Mouse (Mus musculus) inflammation-experienced regulatory T-cells, adult 16 weeks (primary cell): ENCODE data around the gene Arl4c. TPM values are rescaled to one million over a fixed set of nuclear protein-coding genes. Genes with fewer than 3 reads are reported as not detected.

Experiments
- polyA plus RNA-seq: library from polyadenylated mRNA; unstranded; fragments of 100-300 nt; shearing (Covaris generic); gene quantifications from one replicate; pipeline ENCODE4 v1.2.1, GENCODE M21; 2017

The Arl4c gene
- 6.7 TPM for polyA plus RNA-seq

DNA sequence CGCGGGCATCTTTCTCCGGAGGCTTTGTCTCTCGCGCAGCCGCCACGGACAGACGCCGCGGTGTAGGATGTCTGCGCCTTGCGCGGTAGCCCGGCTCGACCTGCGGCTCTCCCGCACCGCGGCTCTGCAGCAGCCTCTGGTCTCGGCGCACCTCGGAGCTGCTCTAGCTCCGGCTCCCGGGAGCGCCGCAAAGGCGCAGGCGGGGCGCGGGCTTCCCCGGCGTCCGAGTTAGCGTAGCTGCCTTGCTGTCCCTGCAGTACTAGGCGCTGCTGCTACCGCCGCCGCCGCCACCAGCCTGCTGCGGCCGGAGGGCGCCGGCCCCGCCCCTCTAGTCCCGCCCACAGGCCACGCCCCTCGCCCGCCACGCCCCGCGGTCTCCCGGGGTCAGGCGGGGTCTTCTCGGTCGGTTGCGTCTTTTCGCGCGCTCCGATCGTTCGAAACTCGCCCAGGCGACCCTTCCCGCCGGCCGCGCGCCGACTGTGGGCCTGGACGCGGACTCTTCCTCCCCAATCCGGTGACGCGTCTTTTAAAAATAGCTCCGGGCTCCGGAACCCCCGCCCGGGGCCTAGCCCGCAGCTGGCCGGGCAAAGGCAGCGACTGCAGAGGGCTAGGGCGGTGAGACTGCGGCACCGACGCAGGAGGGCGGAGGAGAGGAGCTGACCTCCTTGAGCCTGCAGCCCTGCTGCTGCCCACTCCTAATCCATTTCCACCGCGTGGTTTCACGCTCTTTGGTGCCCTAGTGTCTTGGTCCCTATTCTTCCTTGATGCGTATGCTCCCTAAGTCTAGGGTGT lies at the start of gene Arl4c:
Gene Arl4c, minus strand, starts transcription at position 352 of the 792 bp plus-strand sequence.

Other genes with a start within 250 kb of the Arl4c start
- gene Glrp1, start 192.2 kb downstream of the Arl4c start, polyA plus RNA-seq: not detected